Mouse (Mus musculus): Measurements from ENCODE around the gene Atg101. TPM values are rescaled to one million over a fixed set of nuclear protein-coding genes. Genes with fewer than 3 reads are reported as not detected.

The Atg101 gene
- total and polyA plus RNA-seq, 2 experiments from 2014 or later, result 52.3 to 75.3 TPM

DNA sequence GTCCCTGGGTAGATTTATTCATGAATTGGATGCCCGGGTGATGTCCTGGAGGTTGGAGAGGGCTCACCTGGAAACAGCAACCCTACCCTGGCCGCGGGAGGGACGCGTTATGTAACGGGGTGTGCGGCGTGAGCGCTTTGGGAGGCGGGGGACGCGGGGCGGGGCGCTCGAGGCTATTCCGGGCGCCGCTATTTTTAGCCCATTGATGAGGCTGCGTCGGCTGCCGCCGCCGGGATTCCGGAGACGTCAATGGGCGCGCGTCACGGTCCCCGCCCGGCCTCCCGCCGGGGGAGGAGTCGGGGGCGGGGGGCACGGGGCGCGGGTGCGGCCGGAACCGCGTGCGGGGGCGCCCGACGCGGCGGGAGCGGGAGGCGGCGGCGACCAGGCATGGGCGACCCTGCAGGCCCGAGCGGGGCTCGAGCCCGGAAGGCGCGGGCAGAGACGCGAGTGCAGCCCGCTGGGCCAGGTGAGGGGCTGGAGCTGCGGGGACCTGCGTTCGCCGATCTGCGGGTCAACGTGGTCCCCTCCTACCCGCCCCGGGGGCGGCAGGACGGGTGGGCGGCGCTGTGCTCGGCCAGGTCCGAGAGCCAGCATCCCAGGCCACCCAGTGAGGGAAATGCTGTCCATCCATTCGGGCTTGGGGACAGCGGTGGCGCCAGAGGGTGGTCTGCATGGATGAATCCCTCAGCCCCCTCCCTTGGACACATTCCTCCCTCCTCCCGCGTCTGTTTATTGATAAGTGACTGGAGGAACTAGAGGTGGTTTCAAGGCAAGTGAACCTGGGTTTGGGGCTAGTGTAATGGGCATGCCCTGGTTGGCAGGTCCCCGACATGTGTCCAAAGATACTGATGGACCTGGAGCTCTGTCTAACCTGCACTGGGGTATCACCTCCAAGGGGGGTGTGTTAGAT, 29.9 kb upstream of the Atg101 start, which contains the start of gene Nr4a1:
TSS of gene Nr4a1 (plus strand) at position 384 of the 910 bp plus-strand sequence.
- peak within 1 kb of the TSS; percentile 58 for H3K4me3 ChIP-seq (ENCODE audit: low read length)
- no peaks in the 10 kb centered on the region for H3K9me3 ChIP-seq (ENCODE audit: low read length)
- H3K4me2 ChIP-seq (ENCODE audit: low read depth, low read length), result peak within 1 kb of the TSS; percentile 58
- peak within 1 kb of the TSS; percentile 27 for H3K27ac ChIP-seq
- H3K27me3 ChIP-seq (ENCODE audit: insufficient read depth, low read length), result no peaks in the 10 kb centered on the region
- H3K9ac ChIP-seq (replicated peaks; ENCODE audit: low read length), result peak within 1 kb of the TSS; percentile 64
- ATAC-seq (peak; percentile 61; the same call in 1 of the 2 replicates), DNase-seq (ENCODE audit: low spot score) (peak; percentile 79)
- no peaks in the 10 kb centered on the region for H3K4me1 ChIP-seq (ENCODE audit: insufficient read depth, low read length)
- H3K36me3 ChIP-seq (ENCODE audit: insufficient read depth, low read length), result no peaks in the 10 kb centered on the region
- 1% methylated on average over 75 of the region's 82 CpGs for WGBS
- TF ChIP-seq CTCF (IDR thresholded peaks at IDR 0.05; ENCODE audit: low read depth), result no peak

DNA sequence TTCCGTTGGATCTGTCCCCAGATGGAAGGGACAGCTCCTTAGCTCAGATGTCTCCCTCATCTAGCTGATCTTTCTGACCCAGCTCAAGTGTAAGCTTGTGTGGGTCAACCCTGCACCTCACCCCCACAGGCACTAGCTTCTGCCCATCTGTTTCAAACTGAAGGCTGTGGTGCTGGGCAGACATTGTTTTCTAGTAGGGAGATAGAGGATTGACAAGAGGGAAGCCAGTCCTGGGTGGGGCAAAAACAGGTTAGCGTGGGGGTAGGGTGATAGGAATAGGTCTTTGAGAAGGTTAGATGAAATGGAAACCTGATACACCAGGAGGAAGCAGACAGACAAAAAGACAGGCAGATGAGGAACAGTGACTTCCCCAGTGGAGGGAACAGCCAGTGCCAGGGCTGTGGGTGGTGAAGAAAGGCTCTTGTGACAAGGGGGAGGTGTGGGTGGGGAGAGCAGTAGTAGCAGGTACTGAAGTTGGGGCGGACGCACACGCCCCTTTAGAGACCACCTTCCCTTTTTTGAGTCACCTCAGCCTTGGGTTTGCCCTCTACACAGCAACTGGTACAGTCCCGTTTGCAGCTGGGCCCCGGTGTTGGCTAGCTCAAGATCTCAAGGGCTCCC, 28.1 kb upstream of the Atg101 start:
- Histone ChIP-seq H3K4me1 (ENCODE audit: insufficient read depth, low read length) (no peaks in the 10 kb centered on the region), H3K4me3 (ENCODE audit: low read length) (no peak overlapping the region), H3K9me3 (ENCODE audit: low read length) (no peaks in the 10 kb centered on the region), H3K9ac (replicated peaks; ENCODE audit: low read length) (no peak overlapping the region), H3K27ac (no peak overlapping the region), H3K4me2 (ENCODE audit: low read depth, low read length) (no peak overlapping the region), H3K36me3 (ENCODE audit: insufficient read depth, low read length) (no peaks in the 10 kb centered on the region), H3K27me3 (ENCODE audit: insufficient read depth, low read length) (no peaks in the 10 kb centered on the region)
- 86% methylated on average over 7 of the region's 7 CpGs for WGBS
- no peak for TF ChIP-seq CTCF (IDR thresholded peaks at IDR 0.05; ENCODE audit: low read depth)
- DNase-seq (ENCODE audit: low spot score), result no peak
- ATAC-seq, result no peak

DNA sequence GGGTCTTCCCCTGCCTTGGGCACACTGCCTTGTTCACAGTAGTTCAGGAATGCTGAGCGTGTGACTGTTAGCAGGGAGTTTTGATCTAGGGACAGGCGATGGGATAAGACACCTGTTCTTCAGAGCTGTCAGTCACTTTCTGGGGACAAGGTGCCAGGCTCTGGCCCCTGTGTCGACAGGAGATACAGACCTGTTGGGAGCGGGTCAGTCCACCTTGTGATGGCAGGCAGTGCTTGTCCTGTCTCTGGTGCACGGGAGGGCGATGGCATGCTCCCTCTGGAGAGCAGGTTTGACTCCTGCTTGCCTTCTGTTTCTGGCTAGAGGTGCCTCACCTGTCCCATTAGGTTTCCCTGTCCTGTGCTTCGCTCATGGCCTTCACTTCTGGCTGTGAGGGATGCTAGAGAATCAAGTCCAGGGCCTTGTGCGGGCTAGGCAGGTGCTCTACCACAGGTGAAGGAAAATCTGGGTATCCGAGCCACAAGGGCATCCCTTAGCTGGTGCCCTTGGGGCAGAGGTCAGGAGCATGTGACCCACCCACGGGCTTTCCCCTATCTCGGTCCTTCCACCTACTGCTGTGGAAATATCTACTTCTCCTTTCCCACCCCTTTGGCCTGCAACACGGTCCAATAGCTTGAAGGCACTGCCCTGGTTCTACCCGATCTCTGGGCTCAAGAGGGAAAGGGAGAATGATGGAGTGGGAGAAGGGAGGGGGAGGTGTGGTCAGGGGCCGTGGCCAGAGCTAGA, 27.4 kb upstream of the Atg101 start:
- WGBS, result 85% methylated on average over 14 of the region's 14 CpGs
- no peak for TF ChIP-seq CTCF (IDR thresholded peaks at IDR 0.05; ENCODE audit: low read depth)
- no peak for ATAC-seq

DNA sequence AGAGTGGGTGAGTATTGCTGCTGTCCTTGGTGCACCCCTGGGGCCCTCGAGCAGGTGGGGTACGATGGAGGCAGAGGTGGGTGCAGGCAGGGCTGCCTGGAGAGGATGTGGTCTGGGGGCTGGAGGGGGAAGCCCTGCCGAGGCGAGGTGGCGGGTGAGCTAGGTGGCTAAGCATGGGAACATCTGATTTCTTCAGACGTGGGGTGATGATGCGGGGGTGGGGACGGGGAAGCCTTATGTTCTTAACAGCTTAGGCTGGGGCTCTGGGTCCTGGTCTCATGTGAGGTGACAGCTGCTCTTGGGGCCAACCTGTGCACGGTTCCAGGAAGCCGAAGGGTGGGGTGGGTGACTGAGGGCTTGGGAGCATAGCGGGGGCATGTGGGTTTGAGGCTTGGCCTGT, 25.7 kb upstream of the Atg101 start:
- Histone ChIP-seq H3K4me2 (ENCODE audit: low read depth, low read length) (no peak overlapping the region), H3K9ac (replicated peaks; ENCODE audit: low read length) (no peak overlapping the region), H3K27ac (no peak overlapping the region), H3K4me3 (ENCODE audit: low read length) (no peak overlapping the region), H3K36me3 (ENCODE audit: insufficient read depth, low read length) (no peaks in the 10 kb centered on the region), H3K4me1 (ENCODE audit: insufficient read depth, low read length) (no peaks in the 10 kb centered on the region), H3K9me3 (ENCODE audit: low read length) (no peaks in the 10 kb centered on the region), H3K27me3 (ENCODE audit: insufficient read depth, low read length) (no peaks in the 10 kb centered on the region)
- 88% methylated on average over 11 of the region's 11 CpGs for WGBS
- ATAC-seq (no peak), DNase-seq (ENCODE audit: low spot score) (no peak)
- no peak for TF ChIP-seq CTCF (IDR thresholded peaks at IDR 0.05; ENCODE audit: low read depth)

More for the DNA sequence above, 27.4 kb upstream of the Atg101 start:
- no peak overlapping the region for H3K27ac ChIP-seq
- no peaks in the 10 kb centered on the region for H3K36me3 ChIP-seq (ENCODE audit: insufficient read depth, low read length)
- H3K27me3 ChIP-seq (ENCODE audit: insufficient read depth, low read length), result no peaks in the 10 kb centered on the region
- H3K4me3 ChIP-seq (ENCODE audit: low read length), result no peak overlapping the region
- no peaks in the 10 kb centered on the region for H3K4me1 ChIP-seq (ENCODE audit: insufficient read depth, low read length)
- H3K4me2 ChIP-seq (ENCODE audit: low read depth, low read length), result no peak overlapping the region
- no peaks in the 10 kb centered on the region for H3K9me3 ChIP-seq (ENCODE audit: low read length)
- no peak for DNase-seq (ENCODE audit: low spot score)
- H3K9ac ChIP-seq (replicated peaks; ENCODE audit: low read length), result no peak overlapping the region

DNA sequence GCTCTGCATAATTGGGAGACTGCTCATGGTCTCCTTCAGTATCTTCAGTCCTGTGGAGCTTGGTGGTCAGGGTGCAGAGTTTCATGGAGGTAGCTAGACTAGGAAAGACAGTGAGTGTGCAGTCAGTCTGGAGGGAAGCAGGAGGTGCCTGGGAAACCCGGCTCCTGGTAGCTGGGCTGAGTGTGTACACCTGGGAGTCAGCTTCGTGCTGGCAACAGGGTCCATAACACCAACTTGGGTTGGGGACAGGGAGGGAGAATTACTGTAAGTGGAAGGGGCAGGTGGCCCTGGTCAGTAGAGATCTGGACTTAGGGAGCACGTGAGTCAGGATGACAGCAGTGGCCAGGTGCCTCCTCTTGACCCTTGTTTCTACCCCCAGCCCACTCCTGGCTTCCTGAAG, 24.1 kb upstream of the Atg101 start:
- H3K4me1 ChIP-seq (ENCODE audit: insufficient read depth, low read length), result no peaks in the 10 kb centered on the region
- H3K9me3 ChIP-seq (ENCODE audit: low read length), result no peaks in the 10 kb centered on the region
- 74% methylated on average over 3 of the region's 3 CpGs for WGBS
- no peaks in the 10 kb centered on the region for H3K27me3 ChIP-seq (ENCODE audit: insufficient read depth, low read length)
- TF ChIP-seq CTCF (IDR thresholded peaks at IDR 0.05; ENCODE audit: low read depth), result no peak
- H3K36me3 ChIP-seq (ENCODE audit: insufficient read depth, low read length), result no peaks in the 10 kb centered on the region
- ATAC-seq (no peak), DNase-seq (ENCODE audit: low spot score) (no peak)
- H3K4me3 ChIP-seq (ENCODE audit: low read length), result no peak overlapping the region
- H3K4me2 ChIP-seq (ENCODE audit: low read depth, low read length), result no peak overlapping the region
- no peak overlapping the region for H3K9ac ChIP-seq (replicated peaks; ENCODE audit: low read length)
- 0 out of 2 replicates have a peak overlapping the region, but pooled peaks have one; percentile 8 for H3K27ac ChIP-seq

DNA sequence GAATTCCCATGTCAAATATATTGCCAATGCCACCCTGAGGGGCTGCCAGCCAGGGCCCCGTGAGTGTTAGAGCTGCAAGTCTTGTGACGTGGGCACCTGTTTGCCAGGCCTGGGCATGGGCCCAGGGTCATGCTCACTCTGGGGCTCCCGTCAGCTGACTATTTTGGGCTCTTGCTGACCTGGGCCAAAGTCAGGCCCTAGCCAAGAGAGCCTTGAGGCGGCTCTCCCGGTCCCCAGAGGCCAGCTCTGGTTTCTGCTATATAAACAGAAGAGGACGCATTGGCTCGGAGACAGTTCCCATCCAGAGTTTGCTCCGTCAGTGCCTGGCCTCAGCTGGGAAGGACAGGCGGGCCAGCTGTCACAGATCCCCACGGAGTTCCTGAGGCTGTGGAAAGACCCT, 23.7 kb upstream of the Atg101 start:
- Histone ChIP-seq H3K9ac (replicated peaks; ENCODE audit: low read length) (no peak overlapping the region), H3K9me3 (ENCODE audit: low read length) (no peaks in the 10 kb centered on the region), H3K4me3 (ENCODE audit: low read length) (no peak overlapping the region), H3K4me2 (ENCODE audit: low read depth, low read length) (no peak overlapping the region), H3K27me3 (ENCODE audit: insufficient read depth, low read length) (no peaks in the 10 kb centered on the region), H3K36me3 (ENCODE audit: insufficient read depth, low read length) (no peaks in the 10 kb centered on the region), H3K27ac (no peak overlapping the region), H3K4me1 (ENCODE audit: insufficient read depth, low read length) (no peaks in the 10 kb centered on the region)
- no peak for TF ChIP-seq CTCF (IDR thresholded peaks at IDR 0.05; ENCODE audit: low read depth)
- peak; percentile 52; the same call in 1 of the 2 replicates for ATAC-seq
- DNase-seq (ENCODE audit: low spot score), result peak; percentile 51
- 39% methylated on average over 10 of the region's 10 CpGs for WGBS

All from hindbrain, postnatal 0 days (tissue).